Mouse (Mus musculus) liver, adult 2 months (tissue): ENCODE results near the gene Srsf3. TPM values are rescaled to one million over a fixed set of nuclear protein-coding genes. Genes with fewer than 3 reads are reported as not detected.
"Not testable (repeated sequence)": the region's sequence is repeated elsewhere in the genome, so short reads cannot be mapped to it uniquely, and the experiment has no call there.

Experiments
- DNase-seq: peaks from one replicate; pipeline ENCODE4 v3.0.0-alpha.2; 2011; ENCODE audit warnings: low read depth, low spot score; ENCODE audit errors: extremely low read depth
- H3K27ac ChIP-seq: fragments of 200-500 bp; replicated peaks from 2 replicates; pipeline ENCODE4 v1.5.1; 2012; ENCODE audit warnings: low read depth, mild to moderate bottlenecking, control low read depth, inconsistent platforms, low read length; ENCODE audit not compliant: insufficient read depth
- H3K27me3 ChIP-seq: fragments of 200-500 bp; 2 replicates; pipeline ENCODE4 v1.6.1; 2012; ENCODE audit warnings: mild to moderate bottlenecking, moderate library complexity, low read length, inconsistent platforms; ENCODE audit not compliant: control insufficient read depth, insufficient read depth
- H3K36me3 ChIP-seq: fragments of 200-500 bp; 2 replicates; pipeline ENCODE4 v1.6.1; 2012; ENCODE audit warnings: low read length, inconsistent platforms; ENCODE audit not compliant: control insufficient read depth, insufficient read depth
- H3K4me1 ChIP-seq: fragments of 200-500 bp; 2 replicates; pipeline ENCODE4 v1.6.1; 2011; ENCODE audit warnings: low read length; ENCODE audit not compliant: control insufficient read depth, insufficient read depth
- H3K4me3 ChIP-seq: fragments of 200-500 bp; 2 replicates; pipeline ENCODE4 v1.5.1; 2011; ENCODE audit warnings: low read depth, mild to moderate bottlenecking, control low read depth, low read length, moderate library complexity; ENCODE audit not compliant: insufficient read depth
- H3K79me2 ChIP-seq: fragments of 200-500 bp; 2 replicates; pipeline ENCODE4 v1.6.1; 2012; ENCODE audit warnings: inconsistent platforms, mild to moderate bottlenecking, low read length, moderate library complexity; ENCODE audit not compliant: control insufficient read depth, insufficient read depth
- H3K9ac ChIP-seq: fragments of 200-500 bp; 2 replicates; pipeline ENCODE4 v1.6.1; 2012; ENCODE audit warnings: low read depth, mild to moderate bottlenecking, control low read depth, inconsistent platforms, low read length
- CTCF ChIP-seq: fragments of 200-500 bp; IDR thresholded peaks from 2 replicates; pipeline ENCODE4 v1.5.1; 2011; ENCODE audit warnings: low read depth, low read length, control low read depth
- POLR2A ChIP-seq: fragments of 200-500 bp; IDR thresholded peaks from 2 replicates; pipeline ENCODE4 v1.6.1; 2011; ENCODE audit warnings: low read length, control low read depth; ENCODE audit not compliant: insufficient read depth; ENCODE audit errors: extremely low read depth
- whole genome bisulfite sequencing: fragments of 180-500 bp; shearing (Covaris S2); methylation state at CpG from one replicate; pipeline ENCODE4 v1.1.7; 2018; 5-methylcytosine and 5-hydroxymethylcytosine counted together
- polyA plus RNA-seq: library from polyadenylated mRNA; depleted of rRNA; stranded (reverse); fragments of >200 nt; gene quantifications from 2 replicates; pipeline ENCODE4 v1.2.3, GENCODE M21; 2012
- total RNA-seq: library from RNA; depleted of rRNA; stranded (reverse); fragments of >200 nt; gene quantifications from 2 replicates; pipeline ENCODE4 v1.2.3, GENCODE M21; 2014

The Srsf3 gene
- total and polyA plus RNA-seq, 2 experiments = 40.1 to 47.3 TPM

DNA sequence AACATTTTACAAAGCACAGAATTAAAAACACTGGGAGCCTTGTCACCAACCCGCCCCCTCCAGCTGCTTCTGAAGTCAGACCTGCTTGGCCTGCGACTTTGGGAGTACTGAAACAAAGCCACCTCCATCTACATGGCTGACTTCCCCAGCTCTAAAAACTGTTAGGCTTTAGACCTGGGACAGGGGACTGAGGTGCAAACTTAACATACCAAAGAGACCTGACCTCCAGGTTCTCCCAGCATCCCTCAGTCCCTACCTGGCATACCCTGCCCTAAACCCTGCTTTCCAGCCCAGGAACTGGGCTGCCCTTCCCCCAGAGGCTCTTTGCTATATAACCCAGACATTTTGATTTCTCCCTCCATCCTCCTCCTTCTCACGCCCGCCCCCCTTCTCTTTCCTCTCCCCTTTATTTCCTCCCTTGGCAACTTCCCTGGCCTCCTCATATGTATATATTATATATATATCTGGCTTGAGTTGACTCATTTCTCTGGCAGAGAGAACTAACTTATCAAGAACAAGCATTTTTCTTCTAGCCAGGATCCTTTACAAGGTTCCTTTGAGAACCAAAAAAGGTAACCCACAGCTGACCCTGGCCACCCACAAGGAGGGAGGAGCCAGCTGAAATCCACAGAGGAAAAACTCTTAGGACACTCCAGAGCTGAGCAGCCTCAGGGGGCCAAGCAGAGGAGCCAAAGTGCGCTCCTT is 5.6 kb upstream of the Srsf3 start:
- Histone ChIP-seq H3K27ac (no peak overlapping the region), H3K9ac (no peak overlapping the region), H3K27me3 (no peaks in the 10 kb centered on the region), H3K4me1 (peaks cover 3% of the 10 kb centered on the region; the same call in 1 of the 2 replicates), H3K4me3 (no peak overlapping the region), H3K36me3 (no peaks in the 10 kb centered on the region), H3K79me2 (no peaks in the 10 kb centered on the region)
- TF ChIP-seq CTCF = no peak
- no peak for TF ChIP-seq POLR2A
- DNase-seq = no peak
- 85% methylated on average over 5 of the region's 5 CpGs for WGBS

DNA sequence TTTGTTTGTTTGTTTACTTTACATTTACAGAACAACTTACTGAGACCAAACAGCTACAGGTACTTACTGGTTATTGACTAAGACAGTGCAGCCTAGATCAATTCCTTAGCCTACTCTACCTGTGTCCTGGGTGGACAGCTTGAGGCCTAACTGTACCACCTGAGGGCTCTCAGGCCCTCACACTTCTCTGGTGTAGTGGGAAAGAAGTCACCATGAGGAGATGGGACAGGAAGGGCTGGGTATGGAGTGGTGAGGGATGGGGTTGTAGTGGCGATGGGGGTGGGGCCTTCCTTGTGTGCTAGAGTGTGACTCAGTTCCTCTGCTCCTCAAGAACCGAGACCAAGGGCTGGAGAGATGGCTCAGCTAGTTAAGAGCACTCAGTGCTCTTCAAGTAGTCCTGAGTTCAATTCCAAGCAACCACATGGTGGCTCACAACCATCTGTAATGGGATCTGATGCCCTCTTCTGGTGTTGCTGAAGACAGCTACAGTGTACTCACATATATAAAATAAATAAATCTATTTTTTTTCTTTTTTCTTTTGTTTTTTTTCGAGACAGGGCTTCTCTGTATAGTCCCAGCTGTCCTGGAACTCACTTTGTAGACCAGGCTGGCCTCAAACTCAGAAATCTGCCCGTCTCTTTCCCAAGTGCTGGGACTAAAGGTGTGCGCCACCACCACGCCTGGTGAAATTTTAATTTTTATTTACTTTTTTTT is 1.9 kb upstream of the Srsf3 start:
- peaks cover 7% of the 10 kb centered on the region for H3K4me1 ChIP-seq
- peaks cover 15% of the 10 kb centered on the region; the same call in 1 of the 2 replicates for H3K79me2 ChIP-seq
- H3K9ac ChIP-seq = no peak overlapping the region
- no peak overlapping the region for H3K27ac ChIP-seq
- TF ChIP-seq CTCF (no peak), POLR2A (no peak)
- H3K4me3 ChIP-seq = no peak overlapping the region
- WGBS = 91% methylated on average over 6 of the region's 6 CpGs
- H3K36me3 ChIP-seq = no peaks in the 10 kb centered on the region
- no peaks in the 10 kb centered on the region for H3K27me3 ChIP-seq
- no peak for DNase-seq

DNA sequence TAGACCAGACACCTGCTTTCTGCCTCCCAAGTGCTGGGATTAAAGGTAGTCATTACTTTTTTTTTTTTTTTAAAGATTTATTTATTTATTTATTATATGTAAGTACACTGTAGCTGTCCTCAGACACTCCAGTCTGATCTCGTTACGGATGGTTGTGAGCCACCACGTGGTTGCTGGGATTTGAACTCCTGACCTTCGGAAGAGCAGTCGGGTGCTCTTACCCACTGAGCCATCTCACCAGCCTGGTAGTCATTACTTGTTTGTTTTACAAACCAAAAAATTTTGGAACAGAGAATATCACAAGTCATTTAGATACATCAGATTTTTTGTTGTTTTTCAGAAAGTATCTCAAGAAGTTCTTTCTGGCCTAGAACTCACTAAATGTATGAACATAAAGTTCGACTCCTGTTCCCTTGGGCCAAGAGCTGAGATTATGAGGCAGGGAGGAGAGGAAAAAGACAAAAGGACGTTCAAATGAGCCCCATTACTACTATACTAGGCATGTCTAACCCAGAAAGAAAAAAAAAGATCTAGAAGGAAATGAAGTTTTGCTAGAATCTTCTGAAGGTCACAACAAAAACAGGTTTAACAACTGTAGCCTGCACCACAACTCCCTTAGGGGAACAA is 1.2 kb upstream of the Srsf3 start:
- H3K4me3 ChIP-seq = peak overlapping the region; percentile 93; the same call in 1 of the 2 replicates
- H3K9ac ChIP-seq, H3K4me1 ChIP-seq, H3K27ac ChIP-seq, H3K27me3 ChIP-seq, H3K36me3 ChIP-seq, DNase-seq: not testable (repeated sequence)
- H3K79me2 ChIP-seq = peaks cover 15% of the 10 kb centered on the region; the same call in 1 of the 2 replicates
- 58% methylated on average over 7 of the region's 7 CpGs for WGBS

DNA sequence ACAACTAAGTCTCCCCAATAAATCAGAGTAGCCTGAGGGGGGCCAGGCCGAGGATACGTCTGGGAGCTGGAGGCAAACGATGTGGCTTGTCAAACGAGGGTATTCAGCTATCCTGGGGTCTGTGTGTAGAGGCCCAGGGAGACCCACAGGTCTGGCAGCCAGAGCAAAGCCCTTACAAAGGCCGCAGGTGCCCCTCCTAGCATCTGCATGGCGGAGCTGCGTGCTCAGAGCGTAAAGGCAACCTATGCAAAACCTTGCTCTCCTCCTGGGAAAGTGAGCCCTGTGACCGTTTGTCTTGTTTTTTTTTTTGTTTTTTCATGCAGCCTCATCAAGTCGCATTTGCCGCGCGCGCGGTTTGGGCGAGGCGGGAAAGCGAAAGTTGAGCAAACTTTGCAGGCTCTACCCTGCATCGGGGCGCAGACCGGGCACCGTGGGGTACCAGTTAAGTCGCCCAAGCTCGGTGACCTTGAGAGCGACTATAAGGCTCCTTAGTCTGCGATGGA is 606 bp upstream of the Srsf3 start:
- peak overlapping the region; percentile 93 for H3K4me3 ChIP-seq
- H3K9ac ChIP-seq = peak overlapping the region; percentile 82
- DNase-seq = no peak
- no peaks in the 10 kb centered on the region for H3K27me3 ChIP-seq
- H3K27ac ChIP-seq = peak overlapping the region; percentile 68
- under 1% methylated on average over 26 of the region's 26 CpGs for WGBS
- peaks cover 18% of the 10 kb centered on the region; the same call in 1 of the 2 replicates for H3K79me2 ChIP-seq
- H3K36me3 ChIP-seq = peaks cover 6% of the 10 kb centered on the region
- no peak for TF ChIP-seq POLR2A
- no peak for TF ChIP-seq CTCF
- peaks cover 10% of the 10 kb centered on the region for H3K4me1 ChIP-seq

DNA sequence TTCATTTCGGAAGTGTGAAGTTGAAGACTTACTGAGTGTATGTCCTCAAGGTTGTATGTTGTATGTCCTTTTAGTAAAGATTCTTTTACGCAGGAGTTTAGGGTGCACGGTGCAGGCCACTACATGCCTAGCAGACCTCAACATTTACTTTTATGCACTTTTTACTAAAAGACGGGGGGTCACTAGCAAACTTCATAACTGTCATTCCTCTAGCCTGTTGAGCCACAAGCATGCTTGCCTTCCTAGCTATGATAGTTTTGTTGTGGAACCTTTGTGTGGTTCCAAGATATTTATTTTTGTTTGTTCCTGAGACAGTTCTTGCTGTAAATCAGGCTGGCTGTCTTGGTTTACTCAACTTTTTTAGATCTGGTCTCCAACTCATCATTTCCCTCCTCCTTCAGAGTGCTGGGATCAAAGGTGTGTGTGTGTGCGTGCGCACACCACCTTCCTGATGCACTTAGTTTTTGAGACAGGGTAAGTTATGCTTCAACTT is 1.2 kb downstream of the Srsf3 start:
- no peak overlapping the region for H3K27ac ChIP-seq
- peaks cover 23% of the 10 kb centered on the region; the same call in 1 of the 2 replicates for H3K79me2 ChIP-seq
- peaks cover 10% of the 10 kb centered on the region for H3K4me1 ChIP-seq
- no peaks in the 10 kb centered on the region for H3K27me3 ChIP-seq
- TF ChIP-seq CTCF = no peak
- no peak for TF ChIP-seq POLR2A
- H3K4me3 ChIP-seq = peak overlapping the region; percentile 93
- DNase-seq = peak; percentile 54
- peak overlapping the region; percentile 76 for H3K9ac ChIP-seq
- peaks cover 22% of the 10 kb centered on the region for H3K36me3 ChIP-seq
- WGBS = under 1% methylated on average over 6 of the region's 6 CpGs
